Mouse (Mus musculus): ENCODE measurements around the gene Mcm3ap. TPM values are rescaled to one million over a fixed set of nuclear protein-coding genes. Genes with fewer than 3 reads are reported as not detected.

Gene Mcm3ap
- polyA plus RNA-seq, 1 experiment from 2014 or later: 76.4 TPM

GRCm38 (mm10) chr10:76481480-76481879 is 12.8 kb downstream of the Mcm3ap start:
- no peak for ATAC-seq (replicated peaks; ENCODE audit: insufficient number of reproducible peaks, low FRiP score, low TSS enrichment, low read depth)
- no peak overlapping the region for H3K9ac ChIP-seq (replicated peaks; ENCODE audit: low read length)
- 91% methylated on average over 6 of the region's 6 CpGs for WGBS
- H3K9me3 ChIP-seq (replicated peaks; ENCODE audit: control insufficient read depth, low read length): no peaks in the 10 kb centered on the region
- H3K27me3 ChIP-seq (ENCODE audit: control insufficient read depth, insufficient read depth, low read length): no peaks in the 10 kb centered on the region
- peaks cover 18% of the 10 kb centered on the region for H3K36me3 ChIP-seq (replicated peaks; ENCODE audit: control insufficient read depth, insufficient read depth, low read depth, low read length)
- DNase-seq (ENCODE audit: low spot score): no peak
- H3K4me2 ChIP-seq (ENCODE audit: low read depth, low read length): no peak overlapping the region
- H3K4me3 ChIP-seq (ENCODE audit: low read depth, low read length): no peak overlapping the region
- no peaks in the 10 kb centered on the region for H3K4me1 ChIP-seq (ENCODE audit: control insufficient read depth, insufficient read depth, low read length)
- no peak overlapping the region for H3K27ac ChIP-seq (replicated peaks; ENCODE audit: low read depth, low read length)

- Histone ChIP-seq H3K4me3 (ENCODE audit: low read depth, low read length) (no peak overlapping the region), H3K9ac (replicated peaks; ENCODE audit: low read length) (no peak overlapping the region), H3K9me3 (replicated peaks; ENCODE audit: control insufficient read depth, low read length) (no peaks in the 10 kb centered on the region), H3K4me2 (ENCODE audit: low read depth, low read length) (no peak overlapping the region), H3K27me3 (ENCODE audit: control insufficient read depth, insufficient read depth, low read length) (no peaks in the 10 kb centered on the region), H3K4me1 (ENCODE audit: control insufficient read depth, insufficient read depth, low read length) (no peaks in the 10 kb centered on the region), H3K36me3 (replicated peaks; ENCODE audit: control insufficient read depth, insufficient read depth, low read depth, low read length) (peaks cover 9% of the 10 kb centered on the region), H3K27ac (replicated peaks; ENCODE audit: low read depth, low read length) (no peak overlapping the region)
- DNase-seq (ENCODE audit: low spot score): no peak
- 93% methylated on average over 2 of the region's 2 CpGs for WGBS
- no peak for ATAC-seq (replicated peaks; ENCODE audit: insufficient number of reproducible peaks, low FRiP score, low TSS enrichment, low read depth)
These were observed 17.6 kb downstream of the Mcm3ap start for GRCm38 (mm10) chr10:76486302-76486701.

DNA sequence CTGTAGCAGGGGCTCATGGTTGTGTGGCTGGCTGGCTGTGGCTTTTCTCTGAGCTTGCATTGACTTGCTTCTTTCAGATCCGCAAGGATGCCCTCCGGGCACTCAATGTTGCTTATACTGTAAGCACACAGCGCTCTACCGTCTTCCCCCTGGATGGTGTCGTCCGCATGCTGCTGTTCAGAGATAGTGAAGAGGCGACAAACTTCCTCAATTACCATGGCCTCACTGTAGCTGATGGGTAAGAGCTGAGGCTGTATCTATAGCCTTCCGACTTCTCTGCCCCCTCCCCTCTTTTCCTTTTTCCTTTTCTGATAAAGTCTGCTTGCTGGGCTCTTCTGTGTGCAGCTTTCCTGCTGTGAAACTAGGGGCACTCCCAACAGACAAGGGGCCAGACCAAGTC is 19.5 kb downstream of the Mcm3ap start:
- DNase-seq (ENCODE audit: low spot score) (no peak), ATAC-seq (replicated peaks; ENCODE audit: insufficient number of reproducible peaks, low FRiP score, low TSS enrichment, low read depth) (no peak)
- WGBS: 87% methylated on average over 8 of the region's 8 CpGs
- Histone ChIP-seq H3K36me3 (replicated peaks; ENCODE audit: control insufficient read depth, insufficient read depth, low read depth, low read length) (peaks cover 9% of the 10 kb centered on the region), H3K27me3 (ENCODE audit: control insufficient read depth, insufficient read depth, low read length) (no peaks in the 10 kb centered on the region), H3K9ac (replicated peaks; ENCODE audit: low read length) (no peak overlapping the region), H3K4me1 (ENCODE audit: control insufficient read depth, insufficient read depth, low read length) (no peaks in the 10 kb centered on the region), H3K4me2 (ENCODE audit: low read depth, low read length) (no peak overlapping the region), H3K9me3 (replicated peaks; ENCODE audit: control insufficient read depth, low read length) (no peaks in the 10 kb centered on the region), H3K4me3 (ENCODE audit: low read depth, low read length) (no peak overlapping the region), H3K27ac (replicated peaks; ENCODE audit: low read depth, low read length) (no peak overlapping the region)

DNA sequence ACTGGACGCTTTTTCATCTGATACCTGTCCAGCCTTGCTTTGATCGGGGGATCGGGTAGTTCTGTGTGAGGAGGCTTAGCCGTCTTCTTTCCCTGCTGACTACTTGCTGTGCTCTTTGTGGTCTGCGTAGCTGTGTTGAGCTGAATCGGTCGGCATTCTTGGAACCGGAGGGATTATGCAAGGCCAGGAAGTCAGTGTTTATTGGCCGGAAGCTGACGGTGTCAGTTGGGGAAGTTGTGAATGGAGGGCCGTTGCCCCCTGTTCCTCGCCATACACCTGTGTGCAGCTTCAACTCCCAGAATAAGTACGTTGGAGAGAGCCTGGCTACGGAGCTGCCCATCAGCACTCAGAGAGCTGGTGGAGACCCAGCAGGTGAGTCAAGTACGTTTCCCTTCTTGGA is 20.5 kb downstream of the Mcm3ap start:
- no peak overlapping the region for H3K9ac ChIP-seq (replicated peaks; ENCODE audit: low read length)
- no peaks in the 10 kb centered on the region for H3K4me1 ChIP-seq (ENCODE audit: control insufficient read depth, insufficient read depth, low read length)
- no peak overlapping the region for H3K4me3 ChIP-seq (ENCODE audit: low read depth, low read length)
- 93% methylated on average over 15 of the region's 15 CpGs for WGBS
- H3K36me3 ChIP-seq (replicated peaks; ENCODE audit: control insufficient read depth, insufficient read depth, low read depth, low read length): peaks cover 9% of the 10 kb centered on the region
- DNase-seq (ENCODE audit: low spot score) (no peak), ATAC-seq (replicated peaks; ENCODE audit: insufficient number of reproducible peaks, low FRiP score, low TSS enrichment, low read depth) (no peak)
- H3K27ac ChIP-seq (replicated peaks; ENCODE audit: low read depth, low read length): no peak overlapping the region
- H3K4me2 ChIP-seq (ENCODE audit: low read depth, low read length): no peak overlapping the region
- no peaks in the 10 kb centered on the region for H3K27me3 ChIP-seq (ENCODE audit: control insufficient read depth, insufficient read depth, low read length)
- no peaks in the 10 kb centered on the region for H3K9me3 ChIP-seq (replicated peaks; ENCODE audit: control insufficient read depth, low read length)

GRCm38 (mm10) chr10:76493527-76493926 is 24.8 kb downstream of the Mcm3ap start:
- H3K9me3 ChIP-seq (replicated peaks; ENCODE audit: control insufficient read depth, low read length): no peaks in the 10 kb centered on the region
- DNase-seq (ENCODE audit: low spot score) (no peak), ATAC-seq (replicated peaks; ENCODE audit: insufficient number of reproducible peaks, low FRiP score, low TSS enrichment, low read depth) (no peak)
- H3K36me3 ChIP-seq (replicated peaks; ENCODE audit: control insufficient read depth, insufficient read depth, low read depth, low read length): peaks cover 7% of the 10 kb centered on the region
- WGBS: 81% methylated on average over 1 of the region's 1 CpGs
- H3K9ac ChIP-seq (replicated peaks; ENCODE audit: low read length): no peak overlapping the region
- H3K27me3 ChIP-seq (ENCODE audit: control insufficient read depth, insufficient read depth, low read length): no peaks in the 10 kb centered on the region
- no peak overlapping the region for H3K27ac ChIP-seq (replicated peaks; ENCODE audit: low read depth, low read length)
- no peaks in the 10 kb centered on the region for H3K4me1 ChIP-seq (ENCODE audit: control insufficient read depth, insufficient read depth, low read length)
- H3K4me3 ChIP-seq (ENCODE audit: low read depth, low read length): no peak overlapping the region
- no peak overlapping the region for H3K4me2 ChIP-seq (ENCODE audit: low read depth, low read length)

GRCm38 (mm10) chr10:76495501-76495900 is 26.8 kb downstream of the Mcm3ap start:
- Histone ChIP-seq H3K9ac (replicated peaks; ENCODE audit: low read length) (no peak overlapping the region), H3K36me3 (replicated peaks; ENCODE audit: control insufficient read depth, insufficient read depth, low read depth, low read length) (peaks cover 12% of the 10 kb centered on the region), H3K27ac (replicated peaks; ENCODE audit: low read depth, low read length) (no peak overlapping the region), H3K4me3 (ENCODE audit: low read depth, low read length) (no peak overlapping the region), H3K9me3 (replicated peaks; ENCODE audit: control insufficient read depth, low read length) (no peaks in the 10 kb centered on the region), H3K4me1 (ENCODE audit: control insufficient read depth, insufficient read depth, low read length) (no peaks in the 10 kb centered on the region), H3K27me3 (ENCODE audit: control insufficient read depth, insufficient read depth, low read length) (no peaks in the 10 kb centered on the region), H3K4me2 (ENCODE audit: low read depth, low read length) (no peak overlapping the region)
- ATAC-seq (replicated peaks; ENCODE audit: insufficient number of reproducible peaks, low FRiP score, low TSS enrichment, low read depth) (no peak), DNase-seq (ENCODE audit: low spot score) (no peak)
- 90% methylated on average over 6 of the region's 6 CpGs for WGBS

GRCm38 (mm10) chr10:76496366-76496765 is 27.6 kb downstream of the Mcm3ap start:
- Histone ChIP-seq H3K4me3 (ENCODE audit: low read depth, low read length) (no peak overlapping the region), H3K4me1 (ENCODE audit: control insufficient read depth, insufficient read depth, low read length) (no peaks in the 10 kb centered on the region), H3K27me3 (ENCODE audit: control insufficient read depth, insufficient read depth, low read length) (no peaks in the 10 kb centered on the region), H3K36me3 (replicated peaks; ENCODE audit: control insufficient read depth, insufficient read depth, low read depth, low read length) (peaks cover 12% of the 10 kb centered on the region), H3K4me2 (ENCODE audit: low read depth, low read length) (no peak overlapping the region), H3K27ac (replicated peaks; ENCODE audit: low read depth, low read length) (no peak overlapping the region), H3K9ac (replicated peaks; ENCODE audit: low read length) (no peak overlapping the region), H3K9me3 (replicated peaks; ENCODE audit: control insufficient read depth, low read length) (no peaks in the 10 kb centered on the region)
- DNase-seq (ENCODE audit: low spot score) (no peak), ATAC-seq (replicated peaks; ENCODE audit: insufficient number of reproducible peaks, low FRiP score, low TSS enrichment, low read depth) (no peak)
- 96% methylated on average over 7 of the region's 7 CpGs for WGBS

DNA sequence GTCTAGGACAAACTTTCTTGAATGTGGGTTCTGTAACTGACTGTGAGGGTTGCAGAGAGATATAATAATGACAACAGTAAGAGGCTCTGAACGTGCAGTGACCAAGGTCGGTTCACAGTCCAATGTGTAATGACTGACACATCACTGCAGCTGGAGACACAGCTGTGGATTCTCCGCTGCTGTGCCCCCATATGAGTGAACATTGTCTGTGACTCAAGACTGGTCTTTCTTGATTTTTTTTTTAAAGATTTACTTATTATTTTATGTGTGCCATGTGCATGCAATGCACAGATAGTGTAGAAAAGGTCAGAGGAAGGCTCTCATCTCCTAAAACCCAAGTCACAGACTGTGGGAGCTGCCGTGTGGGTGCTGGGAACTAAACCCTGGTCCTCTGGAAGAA is 28.8 kb downstream of the Mcm3ap start:
- no peak overlapping the region for H3K4me3 ChIP-seq (ENCODE audit: low read depth, low read length)
- no peaks in the 10 kb centered on the region for H3K9me3 ChIP-seq (replicated peaks; ENCODE audit: control insufficient read depth, low read length)
- no peak overlapping the region for H3K4me2 ChIP-seq (ENCODE audit: low read depth, low read length)
- no peaks in the 10 kb centered on the region for H3K27me3 ChIP-seq (ENCODE audit: control insufficient read depth, insufficient read depth, low read length)
- no peaks in the 10 kb centered on the region for H3K4me1 ChIP-seq (ENCODE audit: control insufficient read depth, insufficient read depth, low read length)
- peaks cover 12% of the 10 kb centered on the region for H3K36me3 ChIP-seq (replicated peaks; ENCODE audit: control insufficient read depth, insufficient read depth, low read depth, low read length)
- DNase-seq (ENCODE audit: low spot score) (no peak), ATAC-seq (replicated peaks; ENCODE audit: insufficient number of reproducible peaks, low FRiP score, low TSS enrichment, low read depth) (no peak)
- H3K9ac ChIP-seq (replicated peaks; ENCODE audit: low read length): no peak overlapping the region
- WGBS: 91% methylated on average over 4 of the region's 4 CpGs
- H3K27ac ChIP-seq (replicated peaks; ENCODE audit: low read depth, low read length): no peak overlapping the region
